Mouse (Mus musculus): ENCODE data around the gene Slc25a34. TPM values are rescaled to one million over a fixed set of nuclear protein-coding genes. Genes with fewer than 3 reads are reported as not detected.

Gene Slc25a34
- polyA plus RNA-seq, 1 experiment from 2014 or later: not detected

DNA sequence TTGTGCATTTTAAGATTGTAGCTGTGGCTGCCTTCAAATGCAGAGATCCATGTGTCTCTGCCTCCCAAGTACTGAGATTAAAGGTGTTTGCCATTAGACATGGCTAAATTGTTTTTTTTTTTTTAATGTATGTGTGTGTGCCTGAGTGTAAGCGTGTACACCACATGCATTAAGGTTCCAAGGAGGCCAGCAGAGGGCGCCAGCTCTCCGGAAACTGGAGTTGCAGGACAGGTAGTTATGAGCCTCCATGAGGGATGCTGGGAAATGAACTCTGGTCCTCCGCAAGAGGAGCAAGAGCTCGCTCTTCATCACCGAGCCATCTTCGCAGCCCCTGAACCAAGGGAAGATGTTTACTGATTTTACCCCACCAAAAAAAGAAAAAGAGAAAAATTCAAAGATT is 46.7 kb downstream of the Slc25a34 start:
- peaks cover 7% of the 10 kb centered on the region for H3K36me3 ChIP-seq (ENCODE audit: control insufficient read depth, insufficient read depth, low read length)
- 90% methylated on average over 7 of the region's 7 CpGs for WGBS

DNA sequence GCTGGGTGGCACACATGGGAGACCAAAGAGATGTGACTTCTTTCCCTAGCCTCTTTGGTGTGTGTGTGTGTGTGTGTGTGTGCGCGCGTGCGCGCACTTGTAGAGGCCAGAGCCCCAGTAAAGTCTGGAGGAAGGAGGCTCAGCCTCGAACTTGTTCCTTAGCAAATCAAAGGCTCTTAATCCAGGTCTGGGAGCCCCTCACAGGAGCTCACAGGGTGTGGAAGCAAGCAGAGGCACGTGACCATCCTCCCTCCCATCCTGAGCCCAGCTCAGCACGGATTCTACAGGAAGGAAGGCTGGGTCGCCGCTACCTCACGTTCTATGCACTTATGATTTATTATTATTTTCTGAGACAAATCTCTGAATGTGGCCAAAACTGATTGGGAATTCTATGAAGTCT is 47.2 kb downstream of the Slc25a34 start:
- ATAC-seq (ENCODE audit: insufficient number of reproducible peaks, low FRiP score, low TSS enrichment, low read depth): no peak
- WGBS: 88% methylated on average over 11 of the region's 11 CpGs
- no peaks in the 10 kb centered on the region for H3K9me3 ChIP-seq (ENCODE audit: control insufficient read depth, low read length)
- no peak overlapping the region for H3K9ac ChIP-seq (ENCODE audit: low read length)
- no peak for DNase-seq (ENCODE audit: low spot score)
- peaks cover 7% of the 10 kb centered on the region for H3K36me3 ChIP-seq (ENCODE audit: control insufficient read depth, insufficient read depth, low read length)
- H3K27ac ChIP-seq (replicated peaks; ENCODE audit: low read depth, low read length): no peak overlapping the region
- no peaks in the 10 kb centered on the region for H3K4me1 ChIP-seq (ENCODE audit: control insufficient read depth, insufficient read depth, low read length)
- H3K4me2 ChIP-seq (ENCODE audit: low read depth, severe bottlenecking): no peak overlapping the region
- H3K27me3 ChIP-seq (ENCODE audit: control insufficient read depth, insufficient read depth, low read length): no peaks in the 10 kb centered on the region
- H3K4me3 ChIP-seq (ENCODE audit: low read depth, low read length): no peak overlapping the region

More for the DNA sequence above, 46.7 kb downstream of the Slc25a34 start:
- Histone ChIP-seq H3K4me1 (ENCODE audit: control insufficient read depth, insufficient read depth, low read length) (no peaks in the 10 kb centered on the region), H3K27ac (replicated peaks; ENCODE audit: low read depth, low read length) (no peak overlapping the region), H3K9ac (ENCODE audit: low read length) (no peak overlapping the region), H3K27me3 (ENCODE audit: control insufficient read depth, insufficient read depth, low read length) (no peaks in the 10 kb centered on the region), H3K4me2 (ENCODE audit: low read depth, severe bottlenecking) (no peak overlapping the region), H3K9me3 (ENCODE audit: control insufficient read depth, low read length) (no peaks in the 10 kb centered on the region), H3K4me3 (ENCODE audit: low read depth, low read length) (no peak overlapping the region)
- no peak for DNase-seq (ENCODE audit: low spot score)
- no peak for ATAC-seq (ENCODE audit: insufficient number of reproducible peaks, low FRiP score, low TSS enrichment, low read depth)

DNA sequence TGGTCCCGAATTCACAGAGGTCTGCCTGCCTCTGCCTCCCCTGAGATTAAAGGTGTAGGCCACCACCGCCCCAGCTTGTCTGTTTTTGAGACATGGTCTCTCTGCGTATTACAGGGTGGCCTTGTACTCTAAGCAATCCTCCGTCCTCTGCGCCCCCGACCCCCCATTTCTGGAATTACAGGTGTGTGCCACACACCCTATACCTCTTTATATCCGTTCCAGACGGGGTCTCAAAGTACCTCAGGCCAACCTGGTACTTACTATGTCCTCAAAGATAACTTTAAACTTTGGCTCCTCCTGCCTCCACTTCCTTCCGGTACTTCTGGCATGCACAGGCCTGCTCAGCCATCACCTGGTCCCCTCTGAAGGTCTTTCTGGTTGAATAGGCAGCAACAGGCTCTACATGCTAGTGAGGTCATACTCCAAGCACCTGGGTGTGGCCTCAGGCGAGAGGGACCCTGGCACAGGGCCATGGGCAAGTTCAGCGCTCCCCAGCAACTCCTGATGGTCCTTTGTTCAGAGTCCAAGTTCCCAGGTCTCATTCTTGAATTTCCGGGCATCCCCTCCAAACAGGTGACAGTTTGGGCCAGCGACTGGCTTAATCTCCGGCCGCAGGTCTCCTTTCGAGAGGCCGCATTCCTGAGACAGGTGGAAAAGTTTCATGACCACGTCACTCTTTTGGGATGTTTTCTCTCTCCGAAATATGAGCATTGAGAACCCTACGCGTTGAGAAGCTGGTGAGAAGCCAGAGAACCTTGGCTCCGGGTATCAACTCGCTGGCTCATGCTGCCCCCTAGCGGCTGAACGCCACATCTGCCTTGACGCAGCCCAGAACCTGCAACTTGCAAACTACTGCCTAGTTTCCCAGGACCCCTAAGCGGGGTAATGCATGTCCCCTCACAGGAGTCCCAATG is 48.6 kb downstream of the Slc25a34 start:
- peak; percentile 17; the same call in 1 of the 2 replicates for ATAC-seq (ENCODE audit: insufficient number of reproducible peaks, low FRiP score, low TSS enrichment, low read depth)
- no peaks in the 10 kb centered on the region for H3K9me3 ChIP-seq (ENCODE audit: control insufficient read depth, low read length)
- H3K27me3 ChIP-seq (ENCODE audit: control insufficient read depth, insufficient read depth, low read length): no peaks in the 10 kb centered on the region
- H3K27ac ChIP-seq (replicated peaks; ENCODE audit: low read depth, low read length): no peak overlapping the region
- 42% methylated on average over 27 of the region's 27 CpGs for WGBS
- no peak overlapping the region; the same call in 1 of the 2 replicates for H3K9ac ChIP-seq (ENCODE audit: low read length)
- no peak overlapping the region for H3K4me2 ChIP-seq (ENCODE audit: low read depth, severe bottlenecking)
- DNase-seq (ENCODE audit: low spot score): peak; percentile 94
- H3K4me1 ChIP-seq (ENCODE audit: control insufficient read depth, insufficient read depth, low read length): no peaks in the 10 kb centered on the region
- no peak overlapping the region for H3K4me3 ChIP-seq (ENCODE audit: low read depth, low read length)
- H3K36me3 ChIP-seq (ENCODE audit: control insufficient read depth, insufficient read depth, low read length): peaks cover 5% of the 10 kb centered on the region

DNA sequence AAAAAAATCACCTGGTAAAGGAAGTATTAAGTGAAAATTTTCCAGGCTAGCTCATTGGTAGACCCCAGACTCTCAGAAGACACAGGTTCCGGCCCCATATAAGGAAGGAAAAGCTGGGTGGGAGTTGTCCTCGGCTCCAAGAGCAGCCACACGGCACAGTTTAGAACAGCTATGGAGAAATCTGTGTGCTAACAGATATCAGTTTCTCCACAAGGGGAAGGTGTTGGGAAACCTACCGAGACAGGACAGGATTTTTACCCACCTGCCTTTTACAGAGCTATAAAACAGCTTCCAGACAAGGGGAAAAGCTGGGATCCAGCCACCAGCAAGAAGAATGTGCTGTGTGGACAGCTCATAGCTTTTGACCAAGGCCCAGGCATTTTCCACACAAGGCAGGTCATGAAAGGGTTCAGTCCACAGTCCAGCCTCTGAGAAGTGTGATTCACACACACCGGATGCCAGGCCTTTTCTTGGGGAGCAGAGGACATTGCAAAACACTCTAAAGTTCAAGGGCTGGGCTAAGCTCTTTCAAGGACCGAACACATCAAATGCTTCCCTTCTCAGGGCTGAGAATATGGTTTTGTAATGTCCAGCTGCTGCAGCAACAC is 50.2 kb downstream of the Slc25a34 start:
- Histone ChIP-seq H3K4me1 (ENCODE audit: control insufficient read depth, insufficient read depth, low read length) (no peaks in the 10 kb centered on the region), H3K4me2 (ENCODE audit: low read depth, severe bottlenecking) (no peak overlapping the region), H3K36me3 (ENCODE audit: control insufficient read depth, insufficient read depth, low read length) (peaks cover 5% of the 10 kb centered on the region), H3K9ac (ENCODE audit: low read length) (no peak overlapping the region), H3K4me3 (ENCODE audit: low read depth, low read length) (no peak overlapping the region), H3K27me3 (ENCODE audit: control insufficient read depth, insufficient read depth, low read length) (no peaks in the 10 kb centered on the region), H3K27ac (replicated peaks; ENCODE audit: low read depth, low read length) (no peak overlapping the region), H3K9me3 (ENCODE audit: control insufficient read depth, low read length) (no peaks in the 10 kb centered on the region)
- no peak for ATAC-seq (ENCODE audit: insufficient number of reproducible peaks, low FRiP score, low TSS enrichment, low read depth)
- 62% methylated on average over 6 of the region's 6 CpGs for WGBS
- no peak for DNase-seq (ENCODE audit: low spot score)

DNA sequence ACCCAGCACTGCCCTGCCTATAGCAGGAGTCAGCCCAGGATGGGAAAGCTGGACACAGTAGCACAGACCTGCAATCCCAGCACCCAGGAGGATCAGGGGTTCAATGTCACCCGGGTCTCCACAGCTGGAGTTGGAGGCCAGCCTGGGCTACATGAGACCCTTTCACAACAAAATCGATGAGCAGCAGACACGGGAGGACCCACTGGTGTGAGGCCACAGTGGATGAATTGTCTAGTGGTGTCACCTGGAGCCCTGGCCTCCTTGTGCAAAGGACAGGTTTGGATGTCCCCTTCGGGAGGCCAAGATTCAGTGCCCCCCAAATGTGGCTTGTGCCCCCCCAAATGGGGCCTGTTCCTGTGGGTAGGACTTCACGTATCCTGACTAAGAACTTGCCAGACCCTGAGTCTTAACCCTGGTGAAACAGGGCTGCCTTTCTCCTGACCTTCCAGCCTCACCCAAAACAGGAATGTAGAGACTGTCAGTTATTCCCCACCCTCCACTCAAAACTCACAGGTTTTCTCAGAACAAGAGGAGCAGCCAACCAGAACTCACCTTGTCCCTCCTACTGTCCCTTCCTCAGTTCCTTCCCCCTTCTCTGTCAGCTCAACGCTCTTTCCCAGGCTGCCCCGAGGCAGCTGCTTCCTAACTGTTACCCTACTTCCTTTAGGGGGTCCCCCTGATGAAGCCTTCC is 50.8 kb downstream of the Slc25a34 start:
- 79% methylated on average over 7 of the region's 7 CpGs for WGBS
- H3K4me1 ChIP-seq (ENCODE audit: control insufficient read depth, insufficient read depth, low read length): no peaks in the 10 kb centered on the region
- no peak overlapping the region for H3K27ac ChIP-seq (replicated peaks; ENCODE audit: low read depth, low read length)
- H3K4me3 ChIP-seq (ENCODE audit: low read depth, low read length): no peak overlapping the region
- no peak for ATAC-seq (ENCODE audit: insufficient number of reproducible peaks, low FRiP score, low TSS enrichment, low read depth)
- no peaks in the 10 kb centered on the region for H3K9me3 ChIP-seq (ENCODE audit: control insufficient read depth, low read length)
- H3K4me2 ChIP-seq (ENCODE audit: low read depth, severe bottlenecking): no peak overlapping the region
- no peak overlapping the region for H3K9ac ChIP-seq (ENCODE audit: low read length)
- DNase-seq (ENCODE audit: low spot score): no peak
- H3K27me3 ChIP-seq (ENCODE audit: control insufficient read depth, insufficient read depth, low read length): no peaks in the 10 kb centered on the region
- peaks cover 5% of the 10 kb centered on the region for H3K36me3 ChIP-seq (ENCODE audit: control insufficient read depth, insufficient read depth, low read length)

DNA sequence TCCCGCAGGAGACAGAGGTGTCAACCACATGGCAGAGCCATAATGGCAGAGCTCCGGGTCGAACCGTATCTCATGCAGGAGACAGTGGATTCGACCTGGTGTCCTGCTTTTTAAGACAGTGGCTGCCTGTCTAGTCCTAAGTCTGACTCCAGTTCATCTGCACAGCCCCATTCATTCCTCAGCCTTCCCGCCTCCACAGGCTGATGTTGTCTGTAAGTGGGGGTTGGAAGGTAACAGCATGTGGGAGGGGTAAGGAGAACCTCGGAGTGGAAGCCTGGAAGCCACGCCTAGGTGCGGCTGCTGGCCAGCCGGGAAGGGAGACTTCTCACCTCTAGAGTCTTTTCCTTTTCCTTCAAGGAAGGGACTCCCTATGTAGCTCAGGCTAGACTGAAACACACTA is 51.7 kb downstream of the Slc25a34 start:
- Histone ChIP-seq H3K4me3 (ENCODE audit: low read depth, low read length) (no peak overlapping the region), H3K27me3 (ENCODE audit: control insufficient read depth, insufficient read depth, low read length) (no peaks in the 10 kb centered on the region), H3K36me3 (ENCODE audit: control insufficient read depth, insufficient read depth, low read length) (no peaks in the 10 kb centered on the region), H3K9me3 (ENCODE audit: control insufficient read depth, low read length) (no peaks in the 10 kb centered on the region), H3K9ac (ENCODE audit: low read length) (no peak overlapping the region), H3K4me2 (ENCODE audit: low read depth, severe bottlenecking) (no peak overlapping the region), H3K4me1 (ENCODE audit: control insufficient read depth, insufficient read depth, low read length) (no peaks in the 10 kb centered on the region), H3K27ac (replicated peaks; ENCODE audit: low read depth, low read length) (no peak overlapping the region)
- ATAC-seq (ENCODE audit: insufficient number of reproducible peaks, low FRiP score, low TSS enrichment, low read depth) (no peak), DNase-seq (ENCODE audit: low spot score) (no peak)
- 60% methylated on average over 10 of the region's 10 CpGs for WGBS

DNA sequence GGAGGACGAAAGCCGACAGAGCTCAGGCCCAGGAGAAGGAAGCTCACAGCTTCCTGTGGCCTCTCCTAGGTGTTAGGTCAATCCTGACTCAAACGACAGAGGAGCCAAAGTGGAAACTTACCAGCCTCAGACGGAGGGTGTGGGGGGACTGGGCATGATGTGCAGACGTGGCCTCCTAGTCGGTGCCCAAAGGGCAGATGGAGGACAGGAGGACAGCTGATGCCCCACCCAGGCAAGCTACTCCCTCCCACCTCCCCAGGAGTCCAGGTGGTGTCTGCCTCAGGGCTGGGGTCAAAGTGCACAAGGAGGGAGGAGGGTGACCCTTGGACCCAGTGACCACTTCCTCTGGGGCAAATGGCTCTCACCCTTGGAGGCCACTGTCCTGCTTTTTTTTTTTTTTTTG is 52.3 kb downstream of the Slc25a34 start:
- no peaks in the 10 kb centered on the region for H3K27me3 ChIP-seq (ENCODE audit: control insufficient read depth, insufficient read depth, low read length)
- H3K27ac ChIP-seq (replicated peaks; ENCODE audit: low read depth, low read length): no peak overlapping the region
- H3K4me3 ChIP-seq (ENCODE audit: low read depth, low read length): no peak overlapping the region
- no peak overlapping the region for H3K4me2 ChIP-seq (ENCODE audit: low read depth, severe bottlenecking)
- no peaks in the 10 kb centered on the region for H3K36me3 ChIP-seq (ENCODE audit: control insufficient read depth, insufficient read depth, low read length)
- WGBS: 49% methylated on average over 6 of the region's 6 CpGs
- no peak overlapping the region for H3K9ac ChIP-seq (ENCODE audit: low read length)
- no peaks in the 10 kb centered on the region for H3K4me1 ChIP-seq (ENCODE audit: control insufficient read depth, insufficient read depth, low read length)
- DNase-seq (ENCODE audit: low spot score): no peak
- ATAC-seq (ENCODE audit: insufficient number of reproducible peaks, low FRiP score, low TSS enrichment, low read depth): no peak
- H3K9me3 ChIP-seq (ENCODE audit: control insufficient read depth, low read length): no peaks in the 10 kb centered on the region

DNA sequence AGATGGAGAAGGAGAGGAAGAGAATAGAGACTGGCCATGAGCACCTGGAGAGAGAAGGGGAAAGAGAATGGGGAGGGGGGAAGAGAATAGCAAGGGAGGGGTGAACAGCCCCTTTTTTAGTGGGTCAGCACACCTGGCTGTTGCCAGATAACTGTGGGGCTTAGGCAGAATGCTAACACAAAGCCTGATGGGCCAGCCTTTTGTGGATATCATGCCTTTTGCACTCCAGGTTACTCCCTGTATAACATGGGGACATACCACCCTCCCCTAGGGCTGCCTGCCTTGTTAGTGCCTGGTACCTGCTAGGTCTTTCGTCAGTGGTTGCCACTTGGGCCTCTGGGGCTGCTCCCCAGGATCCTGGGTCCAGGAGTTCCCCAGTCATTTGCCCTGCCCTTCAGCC is 52.8 kb downstream of the Slc25a34 start:
- no peak overlapping the region for H3K27ac ChIP-seq (replicated peaks; ENCODE audit: low read depth, low read length)
- no peaks in the 10 kb centered on the region for H3K27me3 ChIP-seq (ENCODE audit: control insufficient read depth, insufficient read depth, low read length)
- H3K4me2 ChIP-seq (ENCODE audit: low read depth, severe bottlenecking): no peak overlapping the region
- ATAC-seq (ENCODE audit: insufficient number of reproducible peaks, low FRiP score, low TSS enrichment, low read depth) (no peak), DNase-seq (ENCODE audit: low spot score) (no peak)
- H3K9me3 ChIP-seq (ENCODE audit: control insufficient read depth, low read length): no peaks in the 10 kb centered on the region
- H3K9ac ChIP-seq (ENCODE audit: low read length): no peak overlapping the region
- no peak overlapping the region for H3K4me3 ChIP-seq (ENCODE audit: low read depth, low read length)
- 93% methylated on average over 1 of the region's 1 CpGs for WGBS
- H3K36me3 ChIP-seq (ENCODE audit: control insufficient read depth, insufficient read depth, low read length): no peaks in the 10 kb centered on the region
- no peaks in the 10 kb centered on the region for H3K4me1 ChIP-seq (ENCODE audit: control insufficient read depth, insufficient read depth, low read length)
